In the genomic region with DNA sequence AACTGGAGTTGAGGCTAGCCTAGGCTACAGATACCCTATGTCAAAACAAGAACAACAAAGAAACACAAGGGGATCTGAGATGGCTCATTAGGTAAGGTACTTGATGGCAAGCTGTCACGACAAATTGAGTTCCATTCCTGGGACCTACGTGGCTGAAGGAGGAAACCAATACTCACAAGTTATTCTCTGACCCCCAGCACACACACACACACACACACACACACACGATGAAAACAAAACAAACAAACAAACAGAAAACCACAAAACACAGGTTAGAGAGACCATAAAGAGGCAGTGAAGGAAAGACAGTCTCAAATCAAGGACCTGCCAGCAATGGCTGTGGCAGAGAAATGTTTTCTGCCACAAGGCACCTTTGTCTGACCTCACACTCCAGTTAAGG, we compare ENCODE assay signal across 50 mouse cellular contexts. TPM values are rescaled to one million over a fixed set of nuclear protein-coding genes. Genes with fewer than 3 reads are reported as not detected.
"Had no signal": no experiment of that assay in that cellular context is flagged by ENCODE, and none has a peak within 500 bp of the region (broad histone marks: within the 10 kb centered on the region; RNA-seq: fewer than 3 reads in every experiment).

A gene (plus strand): TSS at position 301 of the 400 bp plus-strand sequence.

- H3K4me1 ChIP-seq: heart, embryonic 10.5 days; heart, embryonic 12.5 days; heart, embryonic 13.5 days; heart, embryonic 15.5 days; hindbrain, embryonic 10.5 days; hindbrain, embryonic 12.5 days; hindbrain, embryonic 13.5 days; hindbrain, embryonic 15.5 days; intestine, embryonic 15.5 days; kidney, embryonic 15.5 days had no signal

- H3K4me2 ChIP-seq: heart, embryonic 11.5 days; heart, embryonic 12.5 days; heart, embryonic 13.5 days; heart, embryonic 15.5 days; hindbrain, embryonic 12.5 days; hindbrain, embryonic 13.5 days; hindbrain, embryonic 14.5 days; hindbrain, embryonic 15.5 days; intestine, embryonic 15.5 days; kidney, embryonic 15.5 days had no signal

- H3K36me3 ChIP-seq: heart, embryonic 10.5 days; heart, embryonic 12.5 days; heart, embryonic 13.5 days; heart, embryonic 15.5 days; hindbrain, embryonic 10.5 days; hindbrain, embryonic 12.5 days; hindbrain, embryonic 13.5 days; hindbrain, embryonic 15.5 days; intestine, embryonic 15.5 days; kidney, embryonic 15.5 days had no signal

- H3K9me3 ChIP-seq: heart, embryonic 10.5 days; heart, embryonic 15.5 days; hindbrain, embryonic 12.5 days; hindbrain, embryonic 15.5 days; intestine, embryonic 15.5 days; kidney, embryonic 15.5 days had no signal

- DNase-seq: heart, postnatal 10 days; heart, postnatal 14 days; heart, postnatal 36 days; heart, postnatal 4 days; kidney, adult 11 months; kidney, adult 18-20 months; kidney, adult 2 months; kidney, adult 8-10 months; kidney, adult 9 months; kidney, postnatal 10 days; kidney, postnatal 14 days; kidney, postnatal 25 days; kidney, postnatal 36 days; kidney, postnatal 4 days; layer of hippocampus, adult 9-11 months; layer of hippocampus, postnatal 36 days had no signal

- ATAC-seq: hindbrain, embryonic 16.5 days; hindbrain, postnatal 0 days; inflammation-experienced regulatory T-cells, adult 6 months; intestine, embryonic 15.5 days; intestine, embryonic 16.5 days; intestine, postnatal 0 days had no signal

- H3K27me3 ChIP-seq: heart, embryonic 12.5 days; hindbrain, embryonic 12.5 days; hindbrain, embryonic 13.5 days; hindbrain, embryonic 15.5 days; intestine, embryonic 15.5 days; kidney, embryonic 15.5 days had no signal

- H3K27ac ChIP-seq: heart, embryonic 10.5 days; heart, embryonic 13.5 days; heart, embryonic 15.5 days; hindbrain, embryonic 10.5 days; hindbrain, embryonic 12.5 days; hindbrain, embryonic 13.5 days; hindbrain, embryonic 14.5 days; hindbrain, embryonic 15.5 days; hindbrain, postnatal 0 days; intestine, embryonic 15.5 days; kidney, embryonic 15.5 days; kidney, postnatal 0 days; layer of hippocampus, adult 2 months had no signal

- H3K9ac ChIP-seq: heart, embryonic 12.5 days; heart, embryonic 13.5 days; heart, embryonic 15.5 days; hindbrain, embryonic 12.5 days; hindbrain, embryonic 13.5 days; hindbrain, embryonic 14.5 days; hindbrain, embryonic 15.5 days; intestine, embryonic 15.5 days; kidney, embryonic 15.5 days had no signal

- H3K4me3 ChIP-seq: heart, embryonic 10.5 days; heart, embryonic 12.5 days; heart, embryonic 13.5 days; heart, embryonic 15.5 days; hindbrain, embryonic 10.5 days; hindbrain, embryonic 12.5 days; hindbrain, embryonic 13.5 days; hindbrain, embryonic 15.5 days; intestine, embryonic 15.5 days; kidney, embryonic 15.5 days; layer of hippocampus, adult 2 months had no signal

RNA-seq across cellular contexts. Expression of the gene that starts here (rescaled TPM):
- total RNA-seq: heart, adult 8-10 months; heart, postnatal 10 days; heart, postnatal 14 days; heart, postnatal 25 days; heart, postnatal 36 days; heart, postnatal 4 days; hematopoietic stem cell, adult 5-6 weeks; hindbrain, postnatal 0 days; layer of hippocampus, adult 18-20 months; layer of hippocampus, adult 2 months; layer of hippocampus, adult 8-10 months; layer of hippocampus, postnatal 10 days; layer of hippocampus, postnatal 14 days; layer of hippocampus, postnatal 25 days; layer of hippocampus, postnatal 36 days had no signal
- polyA plus RNA-seq: heart, embryonic 10.5 days; heart, embryonic 11.5 days; heart, embryonic 12.5 days; heart, embryonic 13.5 days; heart, embryonic 14.5 days; heart, embryonic 15.5 days; heart, embryonic 16.5 days; heart, postnatal 0 days; hindbrain, embryonic 10.5 days; hindbrain, embryonic 11.5 days; hindbrain, embryonic 12.5 days; hindbrain, embryonic 13.5 days; hindbrain, embryonic 14.5 days; hindbrain, embryonic 15.5 days; hindbrain, embryonic 16.5 days; hindbrain, postnatal 0 days; inflammation-experienced regulatory T-cells, adult 6 months; intestine, embryonic 14.5 days; intestine, embryonic 15.5 days; intestine, embryonic 16.5 days; intestine, postnatal 0 days; kidney, adult 2 months; kidney, embryonic 14.5 days; kidney, embryonic 15.5 days; kidney, embryonic 16.5 days; kidney, postnatal 0 days had no signal
